Mouse (Mus musculus): ENCODE measurements around the gene Acsl1. TPM values are rescaled to one million over a fixed set of nuclear protein-coding genes. Genes with fewer than 3 reads are reported as not detected.

Acsl1 gene
- polyA plus RNA-seq, 1 experiment from 2014 or later, result 20.3 TPM

DNA sequence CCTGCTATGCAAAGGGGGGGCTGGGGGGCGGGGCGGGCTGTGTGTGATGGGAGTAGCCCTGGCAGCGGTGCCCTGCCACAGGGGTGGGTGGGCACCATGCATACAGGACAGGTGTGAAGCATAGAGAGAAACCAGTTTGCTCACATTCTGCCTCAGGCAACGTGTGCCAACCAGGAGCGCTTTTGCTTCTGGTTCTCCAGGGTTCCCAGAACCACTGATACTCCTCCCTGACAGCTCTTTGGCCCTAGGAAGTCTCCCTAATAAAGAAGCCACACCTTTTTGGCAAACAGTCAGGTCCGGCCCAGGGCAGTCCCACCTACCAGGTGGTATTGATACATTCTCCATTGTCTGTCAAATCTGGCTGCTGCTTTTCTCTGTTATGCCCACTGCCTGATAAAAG, 72.8 kb downstream of the Acsl1 start:
- no peak; the same call in 1 of the 2 replicates for ATAC-seq (ENCODE audit: low read depth)
- Histone ChIP-seq H3K4me1 (replicated peaks; ENCODE audit: control insufficient read depth, insufficient read depth, low read length) (peaks cover 21% of the 10 kb centered on the region), H3K27me3 (ENCODE audit: control insufficient read depth, insufficient read depth, low read depth, low read length) (no peaks in the 10 kb centered on the region), H3K4me2 (ENCODE audit: low read depth, low read length) (no peak overlapping the region), H3K36me3 (ENCODE audit: control insufficient read depth, insufficient read depth, low read length) (no peaks in the 10 kb centered on the region), H3K9ac (ENCODE audit: low read length) (peak overlapping the region; percentile 6; the same call in 1 of the 2 replicates), H3K27ac (ENCODE audit: low read length) (peak overlapping the region; percentile 13; the same call in 1 of the 2 replicates), H3K4me3 (ENCODE audit: low read length) (no peak overlapping the region), H3K9me3 (ENCODE audit: control insufficient read depth, low read length) (no peaks in the 10 kb centered on the region)
- 40% methylated on average over 6 of the region's 6 CpGs for WGBS

DNA sequence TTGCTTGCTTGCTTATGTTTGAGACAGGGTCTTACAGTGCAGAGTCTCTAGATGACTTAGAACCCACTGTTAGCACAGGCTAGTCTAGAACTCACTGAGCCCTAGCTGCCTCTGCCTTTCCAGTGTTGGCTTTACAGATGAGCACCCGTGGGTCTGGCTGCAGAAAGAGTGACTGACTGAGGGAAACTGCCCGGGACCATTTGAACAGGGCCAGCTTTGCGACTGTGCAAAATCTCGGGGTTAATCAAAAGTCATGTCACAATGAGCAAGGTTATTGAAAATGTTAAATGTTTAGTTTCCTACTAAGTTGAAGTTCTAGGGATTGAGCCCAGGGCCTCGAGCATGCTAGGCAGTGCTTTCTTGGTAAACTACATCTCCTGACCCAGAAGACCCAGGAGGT, 75.0 kb downstream of the Acsl1 start:
- 82% methylated on average over 5 of the region's 5 CpGs for WGBS

DNA sequence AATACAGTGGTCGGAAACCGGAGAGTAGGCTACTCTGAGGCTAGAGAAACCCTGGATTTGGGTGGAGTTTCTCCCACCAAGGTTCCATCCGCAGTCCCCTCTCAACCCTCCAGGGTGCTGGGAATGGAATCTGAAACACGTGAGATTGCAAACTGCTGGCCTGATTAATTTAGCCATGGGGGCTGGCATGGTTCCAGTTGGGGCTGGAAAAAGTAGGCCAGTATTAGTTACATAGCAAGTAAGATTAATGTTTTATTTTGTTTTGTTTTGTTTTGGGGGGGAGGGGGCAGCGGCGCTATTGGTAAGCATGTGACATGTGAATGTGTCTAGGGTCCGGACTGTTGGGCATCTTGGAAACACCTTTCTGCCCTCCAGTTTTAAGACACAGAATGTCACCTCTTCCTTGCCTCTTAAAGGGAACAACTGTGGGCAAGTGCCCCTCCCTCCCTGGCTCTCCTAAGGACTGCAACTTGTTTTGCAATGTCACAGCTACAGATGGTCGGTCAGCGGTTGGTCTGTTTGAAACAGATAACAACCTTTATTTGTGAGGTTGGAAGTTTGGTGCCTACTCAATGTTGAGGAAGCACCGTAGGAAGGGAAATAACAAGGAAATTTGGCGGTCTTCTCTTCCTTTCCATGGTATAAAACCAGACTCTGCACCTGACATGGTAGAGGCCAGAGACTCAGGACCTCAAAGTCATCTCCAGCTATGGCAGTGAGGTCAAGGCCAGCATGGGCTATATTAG, 75.8 kb downstream of the Acsl1 start:
- H3K27ac ChIP-seq (ENCODE audit: low read length), result no peak overlapping the region
- 53% methylated on average over 11 of the region's 11 CpGs for WGBS
- no peaks in the 10 kb centered on the region for H3K36me3 ChIP-seq (ENCODE audit: control insufficient read depth, insufficient read depth, low read length)
- no peak overlapping the region for H3K4me2 ChIP-seq (ENCODE audit: low read depth, low read length)
- no peak overlapping the region for H3K9ac ChIP-seq (ENCODE audit: low read length)
- ATAC-seq (ENCODE audit: low read depth), result no peak
- peaks cover 16% of the 10 kb centered on the region for H3K4me1 ChIP-seq (replicated peaks; ENCODE audit: control insufficient read depth, insufficient read depth, low read length)
- H3K4me3 ChIP-seq (ENCODE audit: low read length), result no peak overlapping the region
- no peaks in the 10 kb centered on the region for H3K9me3 ChIP-seq (ENCODE audit: control insufficient read depth, low read length)
- no peaks in the 10 kb centered on the region for H3K27me3 ChIP-seq (ENCODE audit: control insufficient read depth, insufficient read depth, low read depth, low read length)

More for the DNA sequence above, 75.0 kb downstream of the Acsl1 start:
- no peaks in the 10 kb centered on the region for H3K27me3 ChIP-seq (ENCODE audit: control insufficient read depth, insufficient read depth, low read depth, low read length)
- no peak overlapping the region for H3K4me2 ChIP-seq (ENCODE audit: low read depth, low read length)
- H3K27ac ChIP-seq (ENCODE audit: low read length), result no peak overlapping the region
- H3K4me3 ChIP-seq (ENCODE audit: low read length), result no peak overlapping the region
- no peak for ATAC-seq (ENCODE audit: low read depth)
- H3K9ac ChIP-seq (ENCODE audit: low read length), result no peak overlapping the region
- no peaks in the 10 kb centered on the region for H3K9me3 ChIP-seq (ENCODE audit: control insufficient read depth, low read length)
- no peaks in the 10 kb centered on the region for H3K36me3 ChIP-seq (ENCODE audit: control insufficient read depth, insufficient read depth, low read length)
- peaks cover 16% of the 10 kb centered on the region for H3K4me1 ChIP-seq (replicated peaks; ENCODE audit: control insufficient read depth, insufficient read depth, low read length)

DNA sequence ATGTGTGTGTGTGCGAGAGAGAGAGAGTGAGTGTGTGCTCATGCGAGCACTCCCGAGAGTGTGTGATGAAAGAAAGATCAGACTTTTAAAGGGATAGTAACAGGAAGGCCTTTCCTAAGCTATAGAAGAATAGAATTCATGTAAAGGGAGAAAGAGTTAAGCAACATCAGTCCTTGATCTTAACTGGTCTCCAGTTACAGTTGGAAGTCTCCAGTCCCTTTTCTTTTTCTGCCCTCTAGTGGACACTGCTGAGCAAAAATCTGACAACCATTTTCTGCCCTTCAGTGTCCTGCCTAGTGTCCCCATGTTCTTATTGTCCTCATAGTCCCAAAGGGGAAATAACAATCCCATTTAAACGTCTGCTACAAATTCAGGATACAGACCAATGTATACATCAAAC, 76.4 kb downstream of the Acsl1 start:
- Histone ChIP-seq H3K9me3 (ENCODE audit: control insufficient read depth, low read length) (no peaks in the 10 kb centered on the region), H3K4me2 (ENCODE audit: low read depth, low read length) (no peak overlapping the region), H3K27ac (ENCODE audit: low read length) (no peak overlapping the region), H3K36me3 (ENCODE audit: control insufficient read depth, insufficient read depth, low read length) (no peaks in the 10 kb centered on the region), H3K27me3 (ENCODE audit: control insufficient read depth, insufficient read depth, low read depth, low read length) (no peaks in the 10 kb centered on the region), H3K9ac (ENCODE audit: low read length) (no peak overlapping the region), H3K4me3 (ENCODE audit: low read length) (no peak overlapping the region), H3K4me1 (replicated peaks; ENCODE audit: control insufficient read depth, insufficient read depth, low read length) (peaks cover 16% of the 10 kb centered on the region)
- ATAC-seq (ENCODE audit: low read depth), result no peak
- WGBS, result 21% methylated on average over 4 of the region's 4 CpGs

DNA sequence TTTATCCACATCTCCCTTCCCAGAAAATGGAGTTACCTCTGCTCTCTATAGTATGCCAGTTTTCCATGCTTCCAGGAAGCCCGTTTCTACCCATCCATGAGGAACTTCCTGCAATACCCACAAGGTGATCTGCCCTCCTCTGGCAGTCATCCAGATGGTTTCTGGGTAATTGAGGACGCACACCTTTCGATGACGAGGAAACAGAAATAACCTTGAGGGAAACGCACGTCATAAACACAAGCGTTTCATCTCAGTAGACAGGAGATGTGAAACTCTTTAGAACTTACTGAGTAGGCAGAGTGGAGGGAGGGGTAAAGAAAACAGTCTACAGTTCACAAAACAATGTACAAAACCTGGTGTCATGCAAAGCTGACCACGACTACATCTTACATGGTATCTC, 79.2 kb downstream of the Acsl1 start:
- Histone ChIP-seq H3K4me2 (ENCODE audit: low read depth, low read length) (no peak overlapping the region), H3K4me3 (ENCODE audit: low read length) (no peak overlapping the region), H3K27me3 (ENCODE audit: control insufficient read depth, insufficient read depth, low read depth, low read length) (no peaks in the 10 kb centered on the region), H3K9me3 (ENCODE audit: control insufficient read depth, low read length) (no peaks in the 10 kb centered on the region), H3K9ac (ENCODE audit: low read length) (no peak overlapping the region), H3K27ac (ENCODE audit: low read length) (no peak overlapping the region), H3K4me1 (replicated peaks; ENCODE audit: control insufficient read depth, insufficient read depth, low read length) (peaks cover 16% of the 10 kb centered on the region; the same call in 1 of the 2 replicates), H3K36me3 (ENCODE audit: control insufficient read depth, insufficient read depth, low read length) (no peaks in the 10 kb centered on the region)
- ATAC-seq (ENCODE audit: low read depth), result no peak
- WGBS, result 74% methylated on average over 8 of the region's 8 CpGs

DNA sequence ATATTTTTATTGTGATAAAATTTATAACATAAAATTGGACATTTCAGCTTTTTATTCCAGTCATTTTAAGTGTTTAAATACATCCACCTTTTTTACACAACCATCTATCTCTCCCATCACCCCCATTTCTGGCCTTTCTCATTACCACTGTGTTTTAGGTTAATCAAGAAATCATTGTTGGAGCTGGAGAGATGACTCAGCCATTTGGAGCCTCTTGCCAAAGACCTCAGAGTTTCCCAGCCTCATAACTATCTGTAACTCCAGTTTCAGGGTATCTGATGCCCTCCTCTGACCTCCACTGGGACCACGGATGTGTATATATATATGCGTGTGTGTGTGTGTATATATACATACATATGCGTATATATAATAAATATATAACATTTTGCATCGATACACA, 80.2 kb downstream of the Acsl1 start:
- Histone ChIP-seq H3K36me3 (ENCODE audit: control insufficient read depth, insufficient read depth, low read length) (no peaks in the 10 kb centered on the region), H3K27ac (ENCODE audit: low read length) (no peak overlapping the region), H3K27me3 (ENCODE audit: control insufficient read depth, insufficient read depth, low read depth, low read length) (no peaks in the 10 kb centered on the region), H3K4me2 (ENCODE audit: low read depth, low read length) (peak overlapping the region; percentile 71), H3K4me3 (ENCODE audit: low read length) (peak overlapping the region; percentile 73), H3K4me1 (replicated peaks; ENCODE audit: control insufficient read depth, insufficient read depth, low read length) (peaks cover 16% of the 10 kb centered on the region; the same call in 1 of the 2 replicates), H3K9ac (ENCODE audit: low read length) (no peak overlapping the region), H3K9me3 (ENCODE audit: control insufficient read depth, low read length) (no peaks in the 10 kb centered on the region)
- WGBS, result 29% methylated on average over 4 of the region's 4 CpGs
- ATAC-seq (ENCODE audit: low read depth), result no peak

DNA sequence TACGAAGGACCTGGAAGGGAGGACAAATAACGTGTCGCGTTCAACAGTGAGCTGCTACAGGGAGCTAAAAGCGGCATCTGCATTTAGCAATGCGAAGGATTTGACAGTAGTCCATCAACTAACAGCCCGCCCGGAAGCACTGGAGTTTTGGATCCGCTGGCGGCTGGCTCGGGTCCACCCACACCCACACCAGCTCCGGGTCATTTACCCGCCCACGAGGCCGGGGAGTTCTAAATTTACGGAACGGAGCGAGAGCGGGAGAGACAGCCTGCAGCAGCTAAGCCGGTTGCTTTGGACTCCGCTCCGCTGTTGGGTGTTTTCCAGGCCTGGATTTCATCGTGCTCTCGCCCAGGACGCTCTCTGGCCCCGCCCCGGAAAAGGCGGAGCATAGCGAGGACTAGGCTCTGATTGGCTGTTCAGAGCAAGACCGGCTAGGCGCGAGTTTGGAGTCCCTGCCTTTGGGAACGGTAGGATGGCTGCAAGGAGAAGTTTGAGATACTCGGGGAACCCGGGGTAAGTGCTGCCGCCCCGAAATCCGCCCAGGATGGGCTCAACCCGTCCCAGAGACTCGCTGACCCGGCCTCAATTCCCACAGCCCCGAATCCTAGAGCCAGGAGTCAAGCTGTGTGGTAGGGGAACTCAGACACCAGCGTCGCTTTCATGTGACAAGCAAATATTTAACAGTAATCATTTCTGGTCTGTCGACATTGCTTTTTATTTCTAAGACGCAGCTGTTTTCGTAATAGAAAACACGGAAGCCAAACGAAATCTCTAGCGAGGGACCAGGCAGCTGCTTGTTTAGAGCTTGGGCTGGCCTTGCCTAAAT, 81.0 kb downstream of the Acsl1 start, which contains the start of gene Cenpu:
Gene Cenpu, plus strand, starts transcription at position 414 of the 826 bp plus-strand sequence.
- H3K4me3 ChIP-seq (ENCODE audit: low read length), result peak within 1 kb of the TSS; percentile 73
- H3K9ac ChIP-seq (ENCODE audit: low read length), result peak within 1 kb of the TSS; percentile 74
- ATAC-seq (ENCODE audit: low read depth), result peak; percentile 99
- peaks cover 9% of the 10 kb centered on the region; the same call in 1 of the 2 replicates for H3K4me1 ChIP-seq (replicated peaks; ENCODE audit: control insufficient read depth, insufficient read depth, low read length)
- H3K9me3 ChIP-seq (ENCODE audit: control insufficient read depth, low read length), result no peaks in the 10 kb centered on the region
- under 1% methylated on average over 50 of the region's 50 CpGs for WGBS
- peak within 1 kb of the TSS; percentile 76 for H3K27ac ChIP-seq (ENCODE audit: low read length)
- peaks cover under 1% of the 10 kb centered on the region; the same call in 1 of the 2 replicates for H3K36me3 ChIP-seq (ENCODE audit: control insufficient read depth, insufficient read depth, low read length)
- H3K27me3 ChIP-seq (ENCODE audit: control insufficient read depth, insufficient read depth, low read depth, low read length), result no peaks in the 10 kb centered on the region
- peak within 1 kb of the TSS; percentile 73 for H3K4me2 ChIP-seq (ENCODE audit: low read depth, low read length)

DNA sequence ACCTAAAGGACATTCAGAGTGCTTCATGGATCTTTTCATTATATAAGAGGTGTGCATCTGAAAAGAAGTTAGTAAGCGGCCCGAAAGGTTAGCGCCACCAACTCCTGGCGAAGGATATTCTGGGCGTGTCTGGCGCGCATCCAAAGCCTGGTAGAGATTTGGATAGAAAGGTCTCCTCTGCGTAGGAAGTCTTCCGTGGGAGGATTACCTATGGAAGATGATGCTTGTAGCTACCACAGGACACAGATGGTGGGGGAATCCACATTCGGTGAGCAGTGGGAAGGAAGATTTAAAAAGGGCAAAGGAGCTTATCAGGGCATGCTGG, 81.6 kb downstream of the Acsl1 start:
- H3K4me1 ChIP-seq (replicated peaks; ENCODE audit: control insufficient read depth, insufficient read depth, low read length), result peaks cover 8% of the 10 kb centered on the region; the same call in 1 of the 2 replicates
- H3K9me3 ChIP-seq (ENCODE audit: control insufficient read depth, low read length), result no peaks in the 10 kb centered on the region
- H3K9ac ChIP-seq (ENCODE audit: low read length), result peak overlapping the region; percentile 74
- H3K27me3 ChIP-seq (ENCODE audit: control insufficient read depth, insufficient read depth, low read depth, low read length), result no peaks in the 10 kb centered on the region
- peak overlapping the region; percentile 73 for H3K4me3 ChIP-seq (ENCODE audit: low read length)
- WGBS, result 2% methylated on average over 10 of the region's 10 CpGs
- H3K4me2 ChIP-seq (ENCODE audit: low read depth, low read length), result peak overlapping the region; percentile 73
- no peak overlapping the region for H3K27ac ChIP-seq (ENCODE audit: low read length)
- peaks cover 2% of the 10 kb centered on the region; the same call in 1 of the 2 replicates for H3K36me3 ChIP-seq (ENCODE audit: control insufficient read depth, insufficient read depth, low read length)
- ATAC-seq (ENCODE audit: low read depth), result no peak

DNA sequence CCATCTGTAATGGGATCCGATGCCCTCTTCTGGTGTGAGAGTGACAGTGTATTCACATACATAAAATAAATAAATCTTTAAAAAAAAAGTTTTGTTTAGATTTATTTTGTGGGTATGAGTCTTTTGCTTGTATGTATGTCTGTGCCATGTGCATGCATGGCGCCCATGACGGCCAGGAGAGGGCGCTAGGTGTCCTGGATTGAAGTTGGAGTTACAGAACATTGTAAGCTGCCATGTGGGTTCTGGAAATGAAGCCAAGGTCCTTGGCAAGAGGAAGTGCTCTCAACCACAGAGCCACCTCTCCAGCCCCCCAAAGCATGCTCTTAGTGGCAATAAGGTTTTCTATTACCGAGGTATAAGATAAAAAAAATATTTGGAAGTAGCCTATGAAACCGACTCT, 88.6 kb downstream of the Acsl1 start:
- no peak for ATAC-seq (ENCODE audit: low read depth)
- H3K27me3 ChIP-seq (ENCODE audit: control insufficient read depth, insufficient read depth, low read depth, low read length), result no peaks in the 10 kb centered on the region
- peaks cover 7% of the 10 kb centered on the region; the same call in 1 of the 2 replicates for H3K36me3 ChIP-seq (ENCODE audit: control insufficient read depth, insufficient read depth, low read length)
- no peak overlapping the region for H3K4me3 ChIP-seq (ENCODE audit: low read length)
- 67% methylated on average over 6 of the region's 6 CpGs for WGBS
- no peak overlapping the region for H3K4me2 ChIP-seq (ENCODE audit: low read depth, low read length)
- H3K9me3 ChIP-seq (ENCODE audit: control insufficient read depth, low read length), result no peaks in the 10 kb centered on the region
- H3K9ac ChIP-seq (ENCODE audit: low read length), result no peak overlapping the region
- H3K27ac ChIP-seq (ENCODE audit: low read length), result no peak overlapping the region
- H3K4me1 ChIP-seq (replicated peaks; ENCODE audit: control insufficient read depth, insufficient read depth, low read length), result no peaks in the 10 kb centered on the region
